Mouse (Mus musculus): Measurements from ENCODE around the gene Cdadc1. TPM values are rescaled to one million over a fixed set of nuclear protein-coding genes. Genes with fewer than 3 reads are reported as not detected.

Cdadc1 gene
- total and polyA plus RNA-seq, 2 experiments, result 11.9 to 31.3 TPM

DNA sequence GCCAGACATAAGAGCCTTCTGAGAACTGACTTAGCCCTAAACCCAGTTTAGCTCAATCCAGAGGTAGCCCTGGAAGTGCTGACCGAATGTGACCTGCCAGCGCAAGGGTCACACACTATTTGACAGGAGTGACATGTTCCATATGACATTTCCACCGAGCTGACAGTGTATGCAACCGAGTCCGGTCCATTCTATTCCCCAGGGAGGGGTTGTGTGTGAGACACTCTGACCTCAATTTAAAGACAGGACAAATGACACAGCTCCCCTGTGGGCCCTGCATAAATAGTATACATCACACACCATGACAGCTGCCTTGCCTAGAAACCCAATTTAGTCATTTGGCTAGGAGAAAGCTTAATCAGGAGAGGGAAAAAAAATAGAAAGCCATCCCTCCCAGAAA, 44.1 kb upstream of the Cdadc1 start:
- H3K4me3 ChIP-seq (ENCODE audit: insufficient read depth, low read depth, low read length), result no peak overlapping the region
- no peaks in the 10 kb centered on the region for H3K4me1 ChIP-seq (ENCODE audit: control insufficient read depth, insufficient read depth, low read length)
- no peak overlapping the region for H3K9ac ChIP-seq (ENCODE audit: low read depth, low read length)
- 57% methylated on average over 5 of the region's 5 CpGs for WGBS
- no peak for DNase-seq (ENCODE audit: extremely low read depth, low read depth, low spot score)
- no peaks in the 10 kb centered on the region for H3K79me2 ChIP-seq (ENCODE audit: control insufficient read depth, insufficient read depth, low read length)
- H3K27me3 ChIP-seq (ENCODE audit: control insufficient read depth, insufficient read depth, low read length), result no peaks in the 10 kb centered on the region
- no peak overlapping the region for H3K27ac ChIP-seq (replicated peaks; ENCODE audit: insufficient read depth, low read depth, low read length)
- TF ChIP-seq POLR2A (IDR thresholded peaks at IDR 0.05; ENCODE audit: extremely low read depth, insufficient read depth, low read length), result no peak
- no peak for TF ChIP-seq CTCF (IDR thresholded peaks at IDR 0.05; ENCODE audit: low read depth, low read length)
- no peaks in the 10 kb centered on the region for H3K36me3 ChIP-seq (ENCODE audit: control insufficient read depth, insufficient read depth, low read length)

- Histone ChIP-seq H3K27me3 (ENCODE audit: control insufficient read depth, insufficient read depth, low read length) (no peaks in the 10 kb centered on the region), H3K4me1 (ENCODE audit: control insufficient read depth, insufficient read depth, low read length) (no peaks in the 10 kb centered on the region), H3K9ac (ENCODE audit: low read depth, low read length) (no peak overlapping the region), H3K27ac (replicated peaks; ENCODE audit: insufficient read depth, low read depth, low read length) (no peak overlapping the region), H3K4me3 (ENCODE audit: insufficient read depth, low read depth, low read length) (no peak overlapping the region), H3K79me2 (ENCODE audit: control insufficient read depth, insufficient read depth, low read length) (no peaks in the 10 kb centered on the region), H3K36me3 (ENCODE audit: control insufficient read depth, insufficient read depth, low read length) (no peaks in the 10 kb centered on the region)
- 41% methylated on average over 7 of the region's 7 CpGs for WGBS
- no peak for TF ChIP-seq POLR2A (IDR thresholded peaks at IDR 0.05; ENCODE audit: extremely low read depth, insufficient read depth, low read length)
- no peak for TF ChIP-seq CTCF (IDR thresholded peaks at IDR 0.05; ENCODE audit: low read depth, low read length)
- DNase-seq (ENCODE audit: extremely low read depth, low read depth, low spot score), result no peak
Observed at GRCm38 (mm10) chr14:59638906-59639703, 41.3 kb upstream of the Cdadc1 start.

- TF ChIP-seq CTCF (IDR thresholded peaks at IDR 0.05; ENCODE audit: low read depth, low read length), result no peak
- TF ChIP-seq POLR2A (IDR thresholded peaks at IDR 0.05; ENCODE audit: extremely low read depth, insufficient read depth, low read length), result no peak
- DNase-seq (ENCODE audit: extremely low read depth, low read depth, low spot score), result no peak
- Histone ChIP-seq H3K27ac (replicated peaks; ENCODE audit: insufficient read depth, low read depth, low read length) (no peak overlapping the region), H3K79me2 (ENCODE audit: control insufficient read depth, insufficient read depth, low read length) (no peaks in the 10 kb centered on the region), H3K9ac (ENCODE audit: low read depth, low read length) (no peak overlapping the region), H3K4me3 (ENCODE audit: insufficient read depth, low read depth, low read length) (no peak overlapping the region), H3K4me1 (ENCODE audit: control insufficient read depth, insufficient read depth, low read length) (no peaks in the 10 kb centered on the region), H3K27me3 (ENCODE audit: control insufficient read depth, insufficient read depth, low read length) (no peaks in the 10 kb centered on the region), H3K36me3 (ENCODE audit: control insufficient read depth, insufficient read depth, low read length) (no peaks in the 10 kb centered on the region)
- WGBS, result 88% methylated on average over 9 of the region's 9 CpGs
Observed at GRCm38 (mm10) chr14:59633988-59634387, 36.2 kb upstream of the Cdadc1 start.

DNA sequence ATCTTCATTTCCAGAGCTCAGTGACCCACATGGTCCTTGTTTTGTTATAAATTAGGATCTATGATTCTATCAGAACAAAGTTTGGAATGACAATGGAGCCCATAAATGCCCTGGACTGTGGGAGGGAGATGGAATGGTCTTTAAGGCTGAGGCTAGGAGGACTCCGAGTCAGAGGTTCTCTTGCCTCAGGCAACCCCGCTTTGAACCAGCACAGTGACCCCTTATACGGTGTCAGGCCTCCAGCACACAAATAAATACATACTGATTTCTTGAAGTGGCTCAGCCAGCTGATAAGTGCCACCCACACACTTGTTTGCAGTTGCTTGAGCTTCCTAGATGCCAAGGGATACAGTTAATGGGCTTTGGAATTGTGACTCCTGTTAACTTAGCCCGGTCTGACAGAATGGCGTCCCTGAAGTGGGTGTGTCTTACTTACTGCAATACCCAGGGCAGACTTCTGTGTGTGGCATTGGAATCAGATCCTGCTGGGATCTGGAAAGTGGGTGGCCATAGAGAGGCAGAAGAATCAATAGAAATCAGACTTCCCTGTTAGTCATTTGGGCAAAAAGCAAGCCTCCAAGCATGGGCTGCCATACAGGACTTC, 35.6 kb upstream of the Cdadc1 start:
- TF ChIP-seq CTCF (IDR thresholded peaks at IDR 0.05; ENCODE audit: low read depth, low read length) (no peak), POLR2A (IDR thresholded peaks at IDR 0.05; ENCODE audit: extremely low read depth, insufficient read depth, low read length) (no peak)
- Histone ChIP-seq H3K9ac (ENCODE audit: low read depth, low read length) (no peak overlapping the region), H3K27ac (replicated peaks; ENCODE audit: insufficient read depth, low read depth, low read length) (no peak overlapping the region), H3K4me1 (ENCODE audit: control insufficient read depth, insufficient read depth, low read length) (no peaks in the 10 kb centered on the region), H3K79me2 (ENCODE audit: control insufficient read depth, insufficient read depth, low read length) (no peaks in the 10 kb centered on the region), H3K27me3 (ENCODE audit: control insufficient read depth, insufficient read depth, low read length) (no peaks in the 10 kb centered on the region), H3K36me3 (ENCODE audit: control insufficient read depth, insufficient read depth, low read length) (no peaks in the 10 kb centered on the region), H3K4me3 (ENCODE audit: insufficient read depth, low read depth, low read length) (no peak overlapping the region)
- no peak for DNase-seq (ENCODE audit: extremely low read depth, low read depth, low spot score)
- WGBS, result 88% methylated on average over 5 of the region's 5 CpGs

- no peak overlapping the region for H3K4me3 ChIP-seq (ENCODE audit: insufficient read depth, low read depth, low read length)
- H3K27me3 ChIP-seq (ENCODE audit: control insufficient read depth, insufficient read depth, low read length), result no peaks in the 10 kb centered on the region
- H3K4me1 ChIP-seq (ENCODE audit: control insufficient read depth, insufficient read depth, low read length), result no peaks in the 10 kb centered on the region
- H3K9ac ChIP-seq (ENCODE audit: low read depth, low read length), result no peak overlapping the region
- H3K79me2 ChIP-seq (ENCODE audit: control insufficient read depth, insufficient read depth, low read length), result no peaks in the 10 kb centered on the region
- 96% methylated on average over 6 of the region's 6 CpGs for WGBS
- no peak for TF ChIP-seq CTCF (IDR thresholded peaks at IDR 0.05; ENCODE audit: low read depth, low read length)
- TF ChIP-seq POLR2A (IDR thresholded peaks at IDR 0.05; ENCODE audit: extremely low read depth, insufficient read depth, low read length), result no peak
- H3K27ac ChIP-seq (replicated peaks; ENCODE audit: insufficient read depth, low read depth, low read length), result no peak overlapping the region
- no peak for DNase-seq (ENCODE audit: extremely low read depth, low read depth, low spot score)
- H3K36me3 ChIP-seq (ENCODE audit: control insufficient read depth, insufficient read depth, low read length), result no peaks in the 10 kb centered on the region
Observed at GRCm38 (mm10) chr14:59632067-59632466, 34.3 kb upstream of the Cdadc1 start.

DNA sequence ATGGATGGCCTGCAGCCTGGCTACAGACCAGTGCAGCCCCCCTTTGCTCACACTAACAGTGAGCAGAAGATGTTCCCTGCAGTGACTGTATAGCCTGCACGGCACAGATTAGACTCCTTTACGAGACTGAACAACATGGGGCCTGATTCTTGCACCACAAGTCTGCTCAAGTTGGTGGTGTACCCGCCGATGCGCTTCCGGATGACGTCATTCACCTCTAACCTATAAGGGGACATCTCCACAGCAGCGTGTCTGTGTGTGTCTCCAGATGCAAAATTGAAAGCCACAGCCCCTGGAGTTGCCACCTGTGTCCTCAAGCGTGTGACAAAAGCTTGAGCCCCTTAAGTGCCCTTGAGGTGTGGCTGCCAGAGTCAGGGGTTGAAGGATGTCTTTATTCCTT, 32.3 kb upstream of the Cdadc1 start:
- no peaks in the 10 kb centered on the region for H3K36me3 ChIP-seq (ENCODE audit: control insufficient read depth, insufficient read depth, low read length)
- TF ChIP-seq CTCF (IDR thresholded peaks at IDR 0.05; ENCODE audit: low read depth, low read length), result no peak
- no peak for TF ChIP-seq POLR2A (IDR thresholded peaks at IDR 0.05; ENCODE audit: extremely low read depth, insufficient read depth, low read length)
- no peak overlapping the region for H3K9ac ChIP-seq (ENCODE audit: low read depth, low read length)
- no peaks in the 10 kb centered on the region for H3K79me2 ChIP-seq (ENCODE audit: control insufficient read depth, insufficient read depth, low read length)
- no peaks in the 10 kb centered on the region for H3K4me1 ChIP-seq (ENCODE audit: control insufficient read depth, insufficient read depth, low read length)
- DNase-seq (ENCODE audit: extremely low read depth, low read depth, low spot score), result no peak
- WGBS, result 94% methylated on average over 9 of the region's 9 CpGs
- H3K4me3 ChIP-seq (ENCODE audit: insufficient read depth, low read depth, low read length), result no peak overlapping the region
- peaks cover 10% of the 10 kb centered on the region for H3K27me3 ChIP-seq (ENCODE audit: control insufficient read depth, insufficient read depth, low read length)
- H3K27ac ChIP-seq (replicated peaks; ENCODE audit: insufficient read depth, low read depth, low read length), result no peak overlapping the region
